Mouse (Mus musculus): ENCODE data around the gene Dnah12. TPM values are rescaled to one million over a fixed set of nuclear protein-coding genes. Genes with fewer than 3 reads are reported as not detected.

Gene Dnah12
- polyA plus RNA-seq, 1 experiment from 2014 or later, result 0.61 TPM

DNA sequence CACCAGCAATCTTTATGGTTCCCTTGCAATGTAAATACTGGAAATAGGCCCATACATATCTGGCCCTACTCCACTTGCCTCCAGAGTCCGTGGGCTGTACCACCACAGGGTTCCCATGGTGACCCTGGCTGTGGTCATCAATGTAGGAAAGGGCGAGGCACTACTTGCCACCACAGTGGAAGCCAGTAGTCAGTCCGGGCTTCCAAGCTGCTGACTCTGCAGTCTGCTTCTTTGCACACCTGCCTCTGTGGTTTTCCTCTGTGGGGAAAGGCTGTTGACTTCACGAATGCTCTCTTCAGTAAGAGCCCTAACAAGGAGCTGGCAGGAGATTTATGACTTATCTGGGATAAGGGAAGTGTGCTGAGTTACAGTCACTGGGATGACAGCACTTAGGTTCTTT is 185.7 kb downstream of the Dnah12 start:
- Histone ChIP-seq H3K4me3 (ENCODE audit: low read depth, low read length) (no peak overlapping the region), H3K9ac (ENCODE audit: low read depth, low read length) (no peak overlapping the region), H3K27me3 (replicated peaks; ENCODE audit: control insufficient read depth, insufficient read depth, low read length) (no peaks in the 10 kb centered on the region), H3K4me1 (ENCODE audit: control insufficient read depth, insufficient read depth, low read length) (no peaks in the 10 kb centered on the region), H3K36me3 (ENCODE audit: control insufficient read depth, insufficient read depth, low read length) (no peaks in the 10 kb centered on the region), H3K9me3 (ENCODE audit: control insufficient read depth, low read length) (no peaks in the 10 kb centered on the region), H3K27ac (replicated peaks; ENCODE audit: low read depth, low read length) (no peak overlapping the region), H3K4me2 (ENCODE audit: low read depth, low read length) (no peak overlapping the region)
- ATAC-seq (ENCODE audit: low read depth) (no peak), DNase-seq (ENCODE audit: low spot score) (no peak)
- WGBS, result 79% methylated on average over 4 of the region's 4 CpGs

DNA sequence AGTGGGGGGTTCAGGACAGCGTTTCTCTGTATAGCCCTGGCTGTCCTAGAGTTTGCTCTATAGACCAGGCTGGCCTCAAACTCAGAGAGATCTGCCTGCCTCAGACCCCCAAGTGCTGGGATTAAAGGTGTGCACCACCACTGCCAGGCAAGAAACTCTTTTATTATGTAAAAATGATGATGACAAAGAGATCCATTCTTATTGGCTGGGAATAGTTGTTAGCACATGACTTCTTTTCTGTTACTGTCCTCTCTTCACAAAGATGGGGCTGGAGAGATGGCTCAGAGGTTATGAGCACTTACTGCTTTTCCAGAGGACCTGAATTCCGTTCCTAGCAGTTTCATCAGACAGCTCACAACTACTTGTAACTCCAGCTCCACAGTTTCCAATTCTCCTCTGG is 186.9 kb downstream of the Dnah12 start:
- no peaks in the 10 kb centered on the region for H3K9me3 ChIP-seq (ENCODE audit: control insufficient read depth, low read length)
- no peak for DNase-seq (ENCODE audit: low spot score)
- H3K4me3 ChIP-seq (ENCODE audit: low read depth, low read length), result no peak overlapping the region
- H3K36me3 ChIP-seq (ENCODE audit: control insufficient read depth, insufficient read depth, low read length), result no peaks in the 10 kb centered on the region
- no peaks in the 10 kb centered on the region for H3K27me3 ChIP-seq (replicated peaks; ENCODE audit: control insufficient read depth, insufficient read depth, low read length)
- WGBS, result 72% methylated on average over 2 of the region's 2 CpGs
- no peak overlapping the region for H3K9ac ChIP-seq (ENCODE audit: low read depth, low read length)
- H3K4me1 ChIP-seq (ENCODE audit: control insufficient read depth, insufficient read depth, low read length), result no peaks in the 10 kb centered on the region
- no peak overlapping the region for H3K27ac ChIP-seq (replicated peaks; ENCODE audit: low read depth, low read length)
- no peak for ATAC-seq (ENCODE audit: low read depth)
- no peak overlapping the region for H3K4me2 ChIP-seq (ENCODE audit: low read depth, low read length)

DNA sequence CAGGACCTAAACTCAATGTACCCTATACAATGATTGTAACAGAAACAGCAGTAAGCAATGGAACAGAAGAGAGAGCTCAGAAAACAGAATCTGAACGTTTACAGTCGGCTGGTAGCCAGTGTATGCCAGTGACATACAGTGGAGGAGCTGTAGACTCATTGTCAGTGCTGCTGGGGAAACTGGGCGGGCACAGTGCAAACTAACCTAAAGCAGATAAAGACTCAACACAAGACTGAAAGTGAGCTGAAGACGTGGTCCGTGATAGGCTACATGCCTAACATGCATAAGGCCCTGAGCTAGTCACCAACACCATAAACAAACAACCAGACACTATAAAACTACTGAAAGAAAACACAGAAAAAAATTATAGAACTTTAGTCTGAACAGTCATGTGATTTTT is 188.6 kb downstream of the Dnah12 start:
- no peaks in the 10 kb centered on the region for H3K27me3 ChIP-seq (replicated peaks; ENCODE audit: control insufficient read depth, insufficient read depth, low read length)
- WGBS, result 81% methylated on average over 5 of the region's 5 CpGs
- no peak overlapping the region for H3K9ac ChIP-seq (ENCODE audit: low read depth, low read length)
- no peaks in the 10 kb centered on the region for H3K9me3 ChIP-seq (ENCODE audit: control insufficient read depth, low read length)
- DNase-seq (ENCODE audit: low spot score) (no peak), ATAC-seq (ENCODE audit: low read depth) (no peak)
- no peak overlapping the region for H3K4me3 ChIP-seq (ENCODE audit: low read depth, low read length)
- no peaks in the 10 kb centered on the region for H3K4me1 ChIP-seq (ENCODE audit: control insufficient read depth, insufficient read depth, low read length)
- no peak overlapping the region for H3K27ac ChIP-seq (replicated peaks; ENCODE audit: low read depth, low read length)
- H3K4me2 ChIP-seq (ENCODE audit: low read depth, low read length), result no peak overlapping the region
- H3K36me3 ChIP-seq (ENCODE audit: control insufficient read depth, insufficient read depth, low read length), result no peaks in the 10 kb centered on the region

DNA sequence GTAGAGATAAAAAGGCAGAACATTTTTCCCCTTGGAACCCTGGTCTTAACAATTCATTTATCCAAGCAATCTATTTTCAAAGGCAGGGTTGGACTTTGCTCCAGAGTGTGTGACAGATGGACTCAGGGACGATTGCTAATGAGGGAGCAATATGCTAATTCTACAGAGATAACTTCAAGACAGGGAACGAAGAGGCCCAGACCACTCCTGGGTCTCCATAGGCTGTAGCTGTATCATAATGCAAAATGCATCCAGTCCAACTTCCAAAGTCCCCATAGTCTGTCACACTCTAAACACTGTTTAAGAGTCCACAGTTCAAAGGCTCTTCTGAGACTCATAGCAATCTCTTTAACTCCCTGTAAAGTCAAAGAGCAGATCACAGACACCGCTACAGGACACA is 194.2 kb downstream of the Dnah12 start:
- ATAC-seq (ENCODE audit: low read depth), result no peak
- no peaks in the 10 kb centered on the region for H3K9me3 ChIP-seq (ENCODE audit: control insufficient read depth, low read length)
- no peaks in the 10 kb centered on the region for H3K36me3 ChIP-seq (ENCODE audit: control insufficient read depth, insufficient read depth, low read length)
- H3K9ac ChIP-seq (ENCODE audit: low read depth, low read length), result no peak overlapping the region
- no peaks in the 10 kb centered on the region for H3K27me3 ChIP-seq (replicated peaks; ENCODE audit: control insufficient read depth, insufficient read depth, low read length)
- H3K4me1 ChIP-seq (ENCODE audit: control insufficient read depth, insufficient read depth, low read length), result no peaks in the 10 kb centered on the region
- H3K4me3 ChIP-seq (ENCODE audit: low read depth, low read length), result no peak overlapping the region
- no peak overlapping the region for H3K27ac ChIP-seq (replicated peaks; ENCODE audit: low read depth, low read length)
- no peak overlapping the region for H3K4me2 ChIP-seq (ENCODE audit: low read depth, low read length)
- DNase-seq (ENCODE audit: low spot score), result no peak
- 77% methylated on average over 3 of the region's 3 CpGs for WGBS

DNA sequence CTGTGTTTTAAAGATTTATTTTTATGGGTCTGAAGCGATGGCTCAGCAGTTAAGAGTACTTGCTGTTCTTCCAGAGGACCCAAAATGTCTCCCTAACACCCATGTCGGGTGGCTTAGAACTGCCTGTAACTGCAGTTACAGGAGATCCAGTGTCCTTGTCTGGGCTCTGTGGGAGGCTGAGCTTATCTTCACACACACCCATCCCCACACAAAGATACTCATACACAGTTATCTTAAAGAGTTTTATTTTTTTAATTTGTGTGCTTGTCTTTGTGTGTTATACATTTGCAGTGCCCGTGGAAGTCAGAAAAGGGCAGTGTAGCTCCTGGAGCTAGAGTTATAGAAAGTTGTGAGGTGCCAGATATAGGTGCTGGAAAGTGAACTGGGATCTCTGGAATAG is 197.7 kb downstream of the Dnah12 start:
- DNase-seq (ENCODE audit: low spot score) (no peak), ATAC-seq (ENCODE audit: low read depth) (no peak)
- Histone ChIP-seq H3K4me2 (ENCODE audit: low read depth, low read length) (no peak overlapping the region), H3K36me3 (ENCODE audit: control insufficient read depth, insufficient read depth, low read length) (no peaks in the 10 kb centered on the region), H3K27ac (replicated peaks; ENCODE audit: low read depth, low read length) (no peak overlapping the region), H3K27me3 (replicated peaks; ENCODE audit: control insufficient read depth, insufficient read depth, low read length) (no peaks in the 10 kb centered on the region), H3K4me3 (ENCODE audit: low read depth, low read length) (no peak overlapping the region), H3K4me1 (ENCODE audit: control insufficient read depth, insufficient read depth, low read length) (no peaks in the 10 kb centered on the region), H3K9me3 (ENCODE audit: control insufficient read depth, low read length) (no peaks in the 10 kb centered on the region), H3K9ac (ENCODE audit: low read depth, low read length) (no peak overlapping the region)
- 85% methylated on average over 3 of the region's 3 CpGs for whole genome bisulfite sequencing

DNA sequence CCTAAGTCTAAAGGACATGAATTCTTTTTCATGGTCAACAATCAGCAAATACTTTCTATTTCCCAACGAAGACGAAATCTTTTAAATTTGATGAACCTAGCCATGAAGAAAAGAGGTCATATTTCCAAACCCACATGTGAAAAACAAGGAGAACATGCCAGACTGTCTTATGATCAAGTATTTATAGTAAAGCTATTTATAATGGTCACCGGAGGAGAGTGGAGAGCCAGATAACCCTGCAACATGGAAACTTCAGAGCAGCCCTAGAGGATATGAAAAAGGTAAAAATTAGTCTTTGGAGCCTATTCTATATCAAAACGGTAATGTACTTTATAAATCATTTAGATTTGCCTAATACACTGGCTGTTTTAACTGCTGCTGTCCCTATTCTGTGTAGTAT is 201.3 kb downstream of the Dnah12 start, which contains the start of gene Asb14:
Gene Asb14 (plus strand): TSS at position 166 of the 400 bp plus-strand sequence.
- ATAC-seq (ENCODE audit: low read depth) (no peak), DNase-seq (ENCODE audit: low spot score) (no peak)
- Histone ChIP-seq H3K27me3 (replicated peaks; ENCODE audit: control insufficient read depth, insufficient read depth, low read length) (no peaks in the 10 kb centered on the region), H3K9me3 (ENCODE audit: control insufficient read depth, low read length) (no peaks in the 10 kb centered on the region), H3K36me3 (ENCODE audit: control insufficient read depth, insufficient read depth, low read length) (no peaks in the 10 kb centered on the region), H3K27ac (replicated peaks; ENCODE audit: low read depth, low read length) (no peak within 1 kb of the TSS), H3K4me3 (ENCODE audit: low read depth, low read length) (no peak within 1 kb of the TSS), H3K4me1 (ENCODE audit: control insufficient read depth, insufficient read depth, low read length) (no peaks in the 10 kb centered on the region), H3K4me2 (ENCODE audit: low read depth, low read length) (no peak within 1 kb of the TSS), H3K9ac (ENCODE audit: low read depth, low read length) (no peak within 1 kb of the TSS)
- 91% methylated on average over 4 of the region's 4 CpGs for WGBS

DNA sequence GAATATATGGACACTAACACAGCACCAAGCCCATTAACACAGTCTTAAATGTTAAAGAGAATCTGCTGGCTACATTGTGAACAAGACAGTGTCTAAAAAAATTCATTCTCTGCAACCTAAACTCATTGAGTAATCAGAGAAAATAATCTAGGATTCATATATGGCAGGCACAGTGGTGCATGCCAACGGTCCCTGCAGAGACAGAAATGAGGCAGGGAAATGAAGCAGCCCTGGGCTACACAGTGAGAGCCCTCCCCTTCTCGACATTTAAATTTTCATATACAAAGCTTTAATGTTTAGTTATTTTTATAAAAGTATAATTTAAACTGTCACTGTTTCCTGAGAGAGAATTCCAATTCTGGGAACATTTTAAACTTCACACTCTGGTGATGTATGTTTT is 206.4 kb downstream of the Dnah12 start:
- H3K27me3 ChIP-seq (replicated peaks; ENCODE audit: control insufficient read depth, insufficient read depth, low read length), result no peaks in the 10 kb centered on the region
- 89% methylated on average over 2 of the region's 2 CpGs for WGBS
- H3K27ac ChIP-seq (replicated peaks; ENCODE audit: low read depth, low read length), result no peak overlapping the region
- no peaks in the 10 kb centered on the region for H3K36me3 ChIP-seq (ENCODE audit: control insufficient read depth, insufficient read depth, low read length)
- ATAC-seq (ENCODE audit: low read depth), result no peak
- no peaks in the 10 kb centered on the region for H3K9me3 ChIP-seq (ENCODE audit: control insufficient read depth, low read length)
- no peak overlapping the region for H3K4me3 ChIP-seq (ENCODE audit: low read depth, low read length)
- no peak overlapping the region for H3K9ac ChIP-seq (ENCODE audit: low read depth, low read length)
- H3K4me2 ChIP-seq (ENCODE audit: low read depth, low read length), result no peak overlapping the region
- DNase-seq (ENCODE audit: low spot score), result no peak
- no peaks in the 10 kb centered on the region for H3K4me1 ChIP-seq (ENCODE audit: control insufficient read depth, insufficient read depth, low read length)

DNA sequence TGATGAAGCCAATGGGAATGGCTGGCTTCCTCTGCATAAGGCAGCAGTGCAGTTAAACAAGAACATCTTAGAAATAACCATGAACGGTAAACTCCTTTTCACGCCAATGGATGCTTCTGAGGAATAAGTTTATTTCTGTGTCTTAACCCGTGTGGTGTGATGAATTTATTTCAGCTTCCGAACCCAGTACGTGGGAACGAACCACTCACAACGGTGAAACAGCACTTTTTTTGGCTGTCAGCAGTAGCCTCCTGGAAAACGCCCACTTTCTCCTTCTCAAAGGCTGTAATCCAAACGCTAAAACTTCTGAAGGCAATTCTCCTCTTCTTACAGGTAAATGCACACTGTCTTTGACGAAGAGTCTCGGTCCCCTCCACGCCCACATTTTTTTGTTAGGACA is 207.8 kb downstream of the Dnah12 start:
- ATAC-seq (ENCODE audit: low read depth) (no peak), DNase-seq (ENCODE audit: low spot score) (no peak)
- Histone ChIP-seq H3K27me3 (replicated peaks; ENCODE audit: control insufficient read depth, insufficient read depth, low read length) (no peaks in the 10 kb centered on the region), H3K9ac (ENCODE audit: low read depth, low read length) (no peak overlapping the region), H3K27ac (replicated peaks; ENCODE audit: low read depth, low read length) (no peak overlapping the region), H3K4me1 (ENCODE audit: control insufficient read depth, insufficient read depth, low read length) (no peaks in the 10 kb centered on the region), H3K4me3 (ENCODE audit: low read depth, low read length) (no peak overlapping the region), H3K4me2 (ENCODE audit: low read depth, low read length) (no peak overlapping the region), H3K9me3 (ENCODE audit: control insufficient read depth, low read length) (no peaks in the 10 kb centered on the region), H3K36me3 (ENCODE audit: control insufficient read depth, insufficient read depth, low read length) (no peaks in the 10 kb centered on the region)
- 81% methylated on average over 12 of the region's 12 CpGs for WGBS

DNA sequence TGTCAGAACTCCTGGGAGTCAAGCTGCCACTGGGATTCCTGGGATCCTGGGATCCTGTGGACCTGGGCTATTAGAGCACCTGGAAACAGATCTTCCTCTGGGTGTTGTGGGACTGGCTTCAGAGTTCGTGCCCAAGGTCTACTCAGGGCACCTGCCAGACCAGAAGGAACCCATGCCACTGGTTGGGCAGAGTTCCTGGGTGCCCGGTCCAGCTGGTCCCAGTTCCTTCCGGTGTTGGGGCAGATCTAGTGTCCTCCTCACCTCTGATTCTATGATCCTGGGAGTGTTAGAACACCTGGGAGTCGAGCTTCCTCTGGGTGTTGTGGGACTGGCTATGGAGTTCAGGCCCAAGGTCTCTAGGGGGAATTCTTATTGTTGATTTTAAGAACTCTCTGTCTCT is 214.3 kb downstream of the Dnah12 start:
- DNase-seq (ENCODE audit: low spot score), result no peak
- ATAC-seq (ENCODE audit: low read depth), result no peak
- H3K4me1 ChIP-seq (ENCODE audit: control insufficient read depth, insufficient read depth, low read length), result no peaks in the 10 kb centered on the region
- no peaks in the 10 kb centered on the region for H3K9me3 ChIP-seq (ENCODE audit: control insufficient read depth, low read length)
- H3K4me2 ChIP-seq (ENCODE audit: low read depth, low read length), result no peak overlapping the region
- no peaks in the 10 kb centered on the region for H3K27me3 ChIP-seq (replicated peaks; ENCODE audit: control insufficient read depth, insufficient read depth, low read length)
- H3K9ac ChIP-seq (ENCODE audit: low read depth, low read length), result no peak overlapping the region
- no peak overlapping the region for H3K27ac ChIP-seq (replicated peaks; ENCODE audit: low read depth, low read length)
- WGBS, result 86% methylated on average over 4 of the region's 4 CpGs
- no peak overlapping the region for H3K4me3 ChIP-seq (ENCODE audit: low read depth, low read length)
- no peaks in the 10 kb centered on the region for H3K36me3 ChIP-seq (ENCODE audit: control insufficient read depth, insufficient read depth, low read length)
